Mouse (Mus musculus) ES-E14 (cell line): ENCODE data around the gene Olfr1099.

Experiments
- CHD2 ChIP-seq: IDR thresholded peaks from 2 replicates; pipeline ENCODE4 v1.6.1; 2014; ENCODE audit warnings: mild to moderate bottlenecking, low read depth, low read length, inconsistent platforms
- HCFC1 ChIP-seq: IDR thresholded peaks from 2 replicates; pipeline ENCODE4 v1.6.1; 2012; ENCODE audit warnings: low read length, inconsistent platforms, borderline replicate concordance; ENCODE audit not compliant: insufficient read depth
- MAFK ChIP-seq: IDR thresholded peaks from 2 replicates; pipeline ENCODE4 v1.6.1; 2014; ENCODE audit warnings: mild to moderate bottlenecking, low read depth, low read length, inconsistent platforms; ENCODE audit not compliant: insufficient read depth
- ZNF384 ChIP-seq: IDR thresholded peaks from 2 replicates; pipeline ENCODE4 v1.6.1; 2012; ENCODE audit warnings: low read depth, low read length, inconsistent platforms

DNA sequence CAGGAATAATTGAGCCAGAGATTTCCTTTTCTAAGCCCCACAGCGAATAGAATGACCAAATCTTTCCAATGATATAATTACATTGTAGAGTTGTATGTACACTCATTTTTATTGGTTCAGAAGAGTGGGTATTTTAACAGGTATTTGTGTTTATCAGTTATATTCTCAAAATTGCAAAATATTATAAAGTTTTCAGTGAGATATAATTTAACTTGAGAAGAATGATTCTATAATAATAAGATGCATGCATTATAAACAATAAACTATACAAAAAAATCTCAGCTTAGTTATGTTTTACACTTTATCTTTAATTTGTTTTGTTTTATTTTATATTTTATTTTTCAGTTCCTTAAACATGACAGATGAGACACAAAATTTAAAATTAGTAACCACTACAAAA lies at the start of gene Olfr1099:
- TF ChIP-seq HCFC1 = no peak
- no peak for TF ChIP-seq MAFK
- TF ChIP-seq ZNF384 = no peak
- TF ChIP-seq CHD2 = no peak
